Mouse (Mus musculus) CH12.LX (cell line): ENCODE data around the gene Gtdc1. TPM values are rescaled to one million over a fixed set of nuclear protein-coding genes. Genes with fewer than 3 reads are reported as not detected.

Source experiments
- DNase-seq: peaks from one replicate; pipeline ENCODE4 v3.0.0-alpha.2; 2013; ENCODE audit errors: extremely low read depth
- H3K27ac ChIP-seq: 2 replicates; pipeline ENCODE4 v1.5.1; 2012; ENCODE audit warnings: low read depth, mild to moderate bottlenecking, control low read depth, moderate library complexity; ENCODE audit not compliant: insufficient read depth
- H3K27me3 ChIP-seq: replicated peaks from 2 replicates; pipeline ENCODE3; 2012; ENCODE audit warnings: inconsistent platforms
- H3K36me3 ChIP-seq, 2 experiments: replicated peaks in 1 of 2; 2 replicates each; pipeline versions ENCODE3 to v1.6.1; 2012; ENCODE audit warnings: inconsistent platforms in 1 of 2, low read length in 1 of 2, mild to moderate bottlenecking in 1 of 2, mixed read lengths in 1 of 2, moderate library complexity in 1 of 2; ENCODE audit not compliant: control insufficient read depth in 1 of 2, insufficient read depth in 1 of 2
- H3K4me1 ChIP-seq, 2 experiments: 2 replicates each; pipeline ENCODE4 v1.6.1; 2012; ENCODE audit warnings: inconsistent platforms in 1 of 2, moderate library complexity in 1 of 2; ENCODE audit not compliant: insufficient read depth in 2 of 2, control insufficient read depth in 1 of 2
- H3K4me2 ChIP-seq: 2 replicates; pipeline ENCODE4 v1.6.1; 2012; ENCODE audit warnings: low read depth, mild to moderate bottlenecking, control low read depth; ENCODE audit not compliant: poor library complexity, insufficient read depth, severe bottlenecking
- H3K4me3 ChIP-seq, 3 experiments: fragments of 150-350 bp in 1 of 3; sonication (generic) in 1 of 3; replicated peaks in 1 of 3; 2 replicates each; pipeline versions ENCODE3 to v1.5.1; 2011 to 2012; ENCODE audit warnings: low read depth in 2 of 3, low read length in 2 of 3, mild to moderate bottlenecking in 2 of 3, moderate library complexity in 2 of 3, control low read depth in 1 of 3, improper control_type of control experiment in 1 of 3, inconsistent platforms in 1 of 3, mixed read lengths in 1 of 3; ENCODE audit not compliant: poor library complexity in 1 of 3
- H3K79me2 ChIP-seq: replicated peaks from 2 replicates; pipeline ENCODE4 v1.6.1; 2012; ENCODE audit warnings: mild to moderate bottlenecking, moderate library complexity; ENCODE audit not compliant: control insufficient read depth, poor library complexity, insufficient read depth, severe bottlenecking; ENCODE audit errors: extremely low read depth
- H3K9ac ChIP-seq: 2 replicates; pipeline ENCODE4 v1.6.1; 2012; ENCODE audit warnings: low read depth, mild to moderate bottlenecking, control low read depth, moderate library complexity; ENCODE audit not compliant: insufficient read depth
- H3K9me3 ChIP-seq: replicated peaks from 2 replicates; pipeline ENCODE3; 2012; ENCODE audit warnings: low read length, inconsistent platforms, mixed read lengths
- CHD1 ChIP-seq: IDR thresholded peaks from 2 replicates; pipeline ENCODE4 v1.6.1; 2012; ENCODE audit warnings: low read depth, low read length, improper control_type of control experiment, inconsistent platforms
- CHD2 ChIP-seq: IDR thresholded peaks from 2 replicates; pipeline ENCODE4 v1.6.1; 2011; ENCODE audit warnings: low read length, improper control_type of control experiment
- ELF1 ChIP-seq: IDR thresholded peaks from 2 replicates; pipeline ENCODE4 v1.6.1; 2014; ENCODE audit warnings: low read depth, mild to moderate bottlenecking, inconsistent platforms, low read length, improper control_type of control experiment
- HCFC1 ChIP-seq: IDR thresholded peaks from 2 replicates; pipeline ENCODE4 v1.6.1; 2012; ENCODE audit warnings: low read depth, mild to moderate bottlenecking, inconsistent platforms, low read length, improper control_type of control experiment
- JUN ChIP-seq: IDR thresholded peaks from 2 replicates; pipeline ENCODE4 v1.6.1; 2011; ENCODE audit warnings: low read depth, mild to moderate bottlenecking, low read length, improper control_type of control experiment, moderate library complexity; ENCODE audit not compliant: insufficient read depth
- KAT2A ChIP-seq: IDR thresholded peaks from 2 replicates; pipeline ENCODE4 v1.6.1; 2012; ENCODE audit warnings: low read length, improper control_type of control experiment, inconsistent platforms; ENCODE audit not compliant: insufficient replicate concordance
- MEF2A ChIP-seq: IDR thresholded peaks from 2 replicates; pipeline ENCODE4 v1.6.1; 2014; ENCODE audit warnings: low read depth, mild to moderate bottlenecking, inconsistent platforms, low read length, improper control_type of control experiment, borderline replicate concordance
- MXI1 ChIP-seq: IDR thresholded peaks from 2 replicates; pipeline ENCODE4 v1.6.1; 2011; ENCODE audit warnings: mild to moderate bottlenecking, low read depth, low read length, improper control_type of control experiment
- NELFE ChIP-seq: IDR thresholded peaks from 2 replicates; pipeline ENCODE4 v1.6.1; 2011; ENCODE audit warnings: low read depth, low read length, improper control_type of control experiment
- NRF1 ChIP-seq: IDR thresholded peaks from 2 replicates; pipeline ENCODE4 v1.6.1; 2014; ENCODE audit warnings: low read depth, mild to moderate bottlenecking, inconsistent platforms, low read length, improper control_type of control experiment, moderate library complexity
- PAX5 ChIP-seq: IDR thresholded peaks from 2 replicates; pipeline ENCODE4 v1.6.1; 2012; ENCODE audit warnings: low read length, inconsistent platforms, mixed read lengths
- dilution Hi-C: fragments of 300-500 bp; cut with MboI; formaldehyde crosslinking; loops from 2 replicates; pipeline ENCODE4 v1.14.3; 2020; ENCODE audit warnings: low sequenced_read_pairs; ENCODE audit not compliant: extremely low pct_unique_long_range_greater_than_20kb, extremely low pct_ligation_motif_present
- in situ Hi-C: fragments of 300-500 bp; cut with MboI; formaldehyde crosslinking; loops from 3 replicates; pipeline ENCODE4 v1.14.3; 2019; ENCODE audit warnings: low sequenced_read_pairs, low pct_ligation_motif_present, low pct_unique_long_range_greater_than_20kb, mixed read lengths
- polyA plus RNA-seq: library from polyadenylated mRNA; unstranded; fragments of >175 nt; gene quantifications from 2 replicates; pipeline ENCODE4 v1.2.1, GENCODE M21; 2012; ENCODE audit warnings: low read depth; ENCODE audit not compliant: insufficient read length
- total RNA-seq, 2 experiments: library from RNA; depleted of rRNA; stranded (reverse); fragments of 300-350 nt in 1 of 2; fragments of >200 nt in 1 of 2; gene quantifications; 2 replicates each; pipeline ENCODE4 v1.2.3; 2012 to 2014

Gene Gtdc1
- total and polyA plus RNA-seq, 3 experiments: 11.1 to 18.2 (median 15.8) TPM

DNA sequence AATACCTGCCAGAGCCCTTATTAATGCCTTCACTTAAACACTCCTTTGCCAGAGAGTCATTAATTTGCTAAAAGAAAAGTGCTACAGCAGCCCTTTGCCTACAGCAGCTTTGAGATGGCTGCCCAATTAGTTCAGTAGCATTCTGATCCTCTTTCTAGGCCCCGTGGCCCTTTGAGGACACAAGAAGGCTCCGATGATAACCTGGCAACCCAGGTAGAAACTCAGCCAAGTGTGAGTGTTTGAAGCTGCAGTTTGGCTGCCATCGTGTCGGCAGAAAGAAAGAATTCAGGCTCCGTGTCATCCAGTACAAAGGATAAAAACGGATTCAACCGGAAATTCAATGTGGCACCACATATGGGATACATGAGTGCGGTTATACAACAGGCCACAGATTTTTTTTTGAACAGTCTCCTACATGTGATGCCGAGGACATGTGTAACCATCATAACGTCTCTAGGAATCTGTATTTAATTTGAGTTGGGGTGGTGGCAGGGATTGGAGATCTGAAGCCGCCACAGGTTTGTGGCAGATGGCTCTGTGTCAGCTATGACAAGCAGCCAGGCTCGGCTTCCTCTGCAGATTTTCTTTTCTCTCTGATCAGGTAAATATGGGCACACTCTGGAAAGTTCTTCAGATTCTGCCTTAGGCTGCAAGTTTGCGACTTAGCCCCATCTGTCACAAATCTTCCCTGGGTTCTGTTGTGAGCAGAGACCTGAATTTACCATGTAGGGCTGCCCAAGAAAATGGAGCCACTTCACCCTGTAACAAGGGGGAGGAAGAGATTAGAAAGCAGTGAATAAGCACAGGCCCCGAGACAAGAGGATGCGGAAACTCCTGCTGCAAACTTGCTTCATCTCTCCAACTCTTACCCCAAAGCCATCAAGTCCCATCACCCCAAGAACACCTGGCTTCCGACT lies 362.4 kb downstream of the Gtdc1 start:
- in situ Hi-C loops: no loop called here

DNA sequence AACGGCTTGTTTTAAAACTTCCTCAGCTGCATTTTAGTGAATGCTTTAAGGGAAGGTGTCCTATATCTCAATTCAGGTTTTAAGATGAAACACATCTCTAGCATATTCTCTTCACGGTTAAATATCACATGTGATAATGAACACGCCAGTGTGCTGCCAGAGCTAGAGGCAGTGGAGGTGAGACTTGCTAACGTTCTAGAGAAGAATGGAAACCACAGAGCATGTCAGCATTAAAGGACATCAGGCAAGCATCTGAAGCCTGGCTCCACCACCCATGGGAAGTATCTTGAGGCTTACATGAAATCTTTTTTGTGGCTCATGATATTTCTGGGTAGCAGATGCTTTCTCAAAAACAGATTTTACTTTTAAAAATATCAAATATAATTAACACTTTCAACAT lies 365.7 kb downstream of the Gtdc1 start:
- Histone ChIP-seq H3K4me2 (no peak overlapping the region), H3K36me3 (peaks cover 0 to 3% of the 10 kb centered on the region in 2 experiments), H3K9ac (no peak overlapping the region), H3K4me3 (no peak overlapping the region), H3K79me2 (no peaks in the 10 kb centered on the region), H3K27ac (no peak overlapping the region), H3K27me3 (no peaks in the 10 kb centered on the region), H3K4me1 (peaks cover 5 to 16% of the 10 kb centered on the region in 2 experiments; a peak in 3 of 4 replicates), H3K9me3 (no peaks in the 10 kb centered on the region)
- no peak for DNase-seq
- TF ChIP-seq CHD1: no peak
- TF ChIP-seq NRF1: no peak
- TF ChIP-seq CHD2: no peak
- no peak for TF ChIP-seq KAT2A
- no peak for TF ChIP-seq MEF2A
- TF ChIP-seq NELFE: no peak
- no peak for TF ChIP-seq HCFC1
- no peak for TF ChIP-seq PAX5
- TF ChIP-seq ELF1: no peak
- TF ChIP-seq, all 38 proteins: peak for 0
- in situ Hi-C loops (no loop called here), dilution Hi-C loops (no loop called here)

More for the DNA sequence above, 362.4 kb downstream of the Gtdc1 start:
- Histone ChIP-seq H3K4me1 (peaks cover 6 to 17% of the 10 kb centered on the region in 2 experiments; a peak in 3 of 4 replicates), H3K4me3 (no peak overlapping the region), H3K27ac (no peak overlapping the region), H3K79me2 (no peaks in the 10 kb centered on the region), H3K4me2 (no peak overlapping the region), H3K9ac (no peak overlapping the region), H3K9me3 (no peaks in the 10 kb centered on the region), H3K27me3 (no peaks in the 10 kb centered on the region), H3K36me3 (peaks cover 3% of the 10 kb centered on the region in 2 experiments)
- TF ChIP-seq PAX5: no peak
- DNase-seq: no peak
- dilution Hi-C loops: no loop called here

DNA sequence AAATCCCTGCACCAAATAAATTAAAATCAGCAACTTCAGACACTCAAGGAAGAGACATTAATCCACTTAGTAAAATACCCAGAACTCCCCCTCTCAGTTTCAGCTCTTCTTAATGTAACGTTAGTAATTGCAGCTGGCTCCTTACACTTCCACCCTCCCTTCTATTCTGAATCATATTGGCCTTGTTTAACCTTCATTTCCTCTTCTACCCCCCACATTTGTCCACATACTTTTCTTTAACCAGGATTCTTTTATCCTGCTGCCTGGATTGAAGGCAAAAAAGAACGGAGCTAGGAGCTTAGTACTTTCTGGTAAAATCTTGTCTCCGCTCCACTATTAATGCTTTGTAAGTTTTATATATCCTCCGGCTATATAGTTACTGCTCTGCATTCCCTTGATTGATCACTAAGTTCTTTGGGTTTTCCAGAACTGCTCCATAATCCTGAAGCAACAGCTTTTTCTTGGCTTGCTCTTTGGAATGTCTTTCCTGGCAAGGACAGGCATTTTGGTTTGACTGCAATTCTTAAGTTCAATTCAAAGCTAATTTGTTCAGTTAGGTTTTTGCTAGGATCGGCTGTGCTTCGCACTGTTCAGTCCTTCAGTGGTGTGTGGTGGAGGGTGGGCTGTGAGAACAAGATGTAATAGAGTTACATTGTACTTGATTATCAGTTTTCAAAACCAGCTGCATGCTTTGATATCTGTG lies 368.1 kb downstream of the Gtdc1 start:
- TF ChIP-seq JUN: no peak
- no peak for TF ChIP-seq MXI1
- Histone ChIP-seq H3K27ac (no peak overlapping the region), H3K4me1 (no peaks in the 10 kb centered on the region), H3K79me2 (no peaks in the 10 kb centered on the region), H3K27me3 (no peaks in the 10 kb centered on the region), H3K4me2 (no peak overlapping the region), H3K4me3 (no peak overlapping the region), H3K36me3 (no peaks in the 10 kb centered on the region), H3K9ac (no peak overlapping the region), H3K9me3 (no peaks in the 10 kb centered on the region)
- in situ Hi-C loops (no loop called here), dilution Hi-C loops (no loop called here)
- no peak for DNase-seq
